Mouse (Mus musculus): ENCODE measurements around the gene Trim58. TPM values are rescaled to one million over a fixed set of nuclear protein-coding genes. Genes with fewer than 3 reads are reported as not detected.

The Trim58 gene
- total RNA-seq (2021): under 1 TPM in 1 of 2 experiments, not detected in 1; 0.26 TPM

- intact Hi-C loops (cut with DNase I): no loop called here
- peak; percentile 10 for DNase-seq
Observed at GRCm38 (mm10) chr11:58640272-58640867, at the start of gene Trim58. TSS of gene Trim58 (plus strand) at chr11:58640465.

GRCm38 (mm10) chr11:58594814-58595213 is 45.5 kb upstream of the Trim58 start, which contains the start of gene Olfr324:
TSS of gene Olfr324 (plus strand) at chr11:58595114.
- no peak for DNase-seq

GRCm38 (mm10) chr11:58597837-58598236 is 42.4 kb upstream of the Trim58 start:
- intact Hi-C loops (cut with DNase I): no loop called here
- no peak for DNase-seq

More at GRCm38 (mm10) chr11:58594814-58595213, 45.5 kb upstream of the Trim58 start, which contains the start of gene Olfr324:
- intact Hi-C loops (cut with DNase I): no loop called here

GRCm38 (mm10) chr11:58602062-58602461 is 38.2 kb upstream of the Trim58 start:
- DNase-seq: no peak
- intact Hi-C loops (cut with DNase I): no loop called here

GRCm38 (mm10) chr11:58602800-58603560 is 37.3 kb upstream of the Trim58 start:
- no peak for DNase-seq
- intact Hi-C loops (cut with DNase I): no loop called here

GRCm38 (mm10) chr11:58604688-58605087 is 35.6 kb upstream of the Trim58 start:
- intact Hi-C loops (cut with DNase I): no loop called here
- DNase-seq: no peak

GRCm38 (mm10) chr11:58605228-58605627 is 35.0 kb upstream of the Trim58 start:
- intact Hi-C loops (cut with DNase I): no loop called here
- DNase-seq: no peak

GRCm38 (mm10) chr11:58606177-58606919 is 33.9 kb upstream of the Trim58 start:
- DNase-seq: no peak
- intact Hi-C loops (cut with DNase I): no loop called here

DNA sequence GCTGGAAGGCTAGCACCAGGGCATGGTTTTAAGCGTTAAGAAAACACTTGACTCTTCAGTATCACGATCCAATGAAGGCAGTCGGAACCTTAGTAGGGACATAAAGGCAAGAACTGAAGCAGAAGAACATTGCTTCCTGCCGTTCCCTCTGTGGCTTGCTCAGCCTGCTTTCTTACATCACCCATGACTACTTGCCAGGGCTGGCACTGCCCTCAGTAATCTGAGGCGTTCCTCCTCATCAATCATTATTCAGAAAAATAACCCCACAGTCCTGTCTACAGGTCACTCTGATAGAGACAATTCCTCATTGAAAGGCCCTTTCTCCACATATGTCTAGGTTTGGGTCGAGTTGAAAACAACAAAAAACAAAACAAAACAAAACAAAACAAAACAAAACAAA is 33.2 kb upstream of the Trim58 start:
- intact Hi-C loops (cut with DNase I): no loop called here
- DNase-seq: no peak

DNA sequence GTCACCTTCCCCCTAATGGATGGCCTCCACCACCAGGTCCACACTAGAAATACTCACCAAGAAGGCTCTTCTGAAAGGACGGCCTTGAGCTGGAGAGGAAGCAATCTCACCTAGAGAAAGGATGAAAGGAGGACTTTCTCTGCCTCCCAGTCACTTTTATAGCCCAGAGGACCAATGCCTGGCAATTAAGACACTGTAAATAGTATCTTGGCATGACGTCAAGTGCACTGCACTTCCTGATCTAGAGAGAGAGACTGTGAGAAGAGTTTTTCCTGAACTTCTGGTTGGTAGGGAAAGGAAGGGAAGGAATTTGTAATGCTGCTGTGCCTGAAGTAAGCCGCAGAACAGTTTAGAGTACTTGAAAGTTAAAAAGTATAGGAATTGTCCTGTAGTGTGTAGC is 26.9 kb upstream of the Trim58 start:
- DNase-seq: no peak
- intact Hi-C loops (cut with DNase I): no loop called here

GRCm38 (mm10) chr11:58614526-58614925 is 25.7 kb upstream of the Trim58 start:
- DNase-seq: peak; percentile 29
- intact Hi-C loops (cut with DNase I): no loop called here

DNA sequence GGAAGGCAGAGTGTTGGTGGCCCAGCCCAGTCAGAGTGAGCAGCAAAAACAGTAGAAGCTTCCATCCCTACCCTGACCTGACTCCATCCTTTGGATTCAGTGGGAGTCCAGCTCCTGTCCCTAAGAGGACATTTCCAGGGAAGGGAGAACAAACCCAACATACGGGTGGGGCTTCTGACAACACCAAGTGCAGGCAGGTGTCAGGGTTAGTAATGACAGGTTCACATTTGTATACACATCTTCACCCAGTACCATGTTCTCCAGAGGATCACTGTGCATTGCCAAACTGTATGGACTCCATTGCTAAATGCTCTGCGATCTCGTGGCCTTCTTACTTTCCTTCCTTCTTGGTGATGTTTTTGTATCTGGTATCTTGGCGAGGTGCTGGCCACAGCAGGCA is 24.3 kb upstream of the Trim58 start, which contains the start of gene 2210407C18Rik:
2210407C18Rik (minus strand) TSS at position 101 of the 400 bp plus-strand sequence.
- intact Hi-C loops (cut with DNase I): no loop called here
- no peak for DNase-seq

DNA sequence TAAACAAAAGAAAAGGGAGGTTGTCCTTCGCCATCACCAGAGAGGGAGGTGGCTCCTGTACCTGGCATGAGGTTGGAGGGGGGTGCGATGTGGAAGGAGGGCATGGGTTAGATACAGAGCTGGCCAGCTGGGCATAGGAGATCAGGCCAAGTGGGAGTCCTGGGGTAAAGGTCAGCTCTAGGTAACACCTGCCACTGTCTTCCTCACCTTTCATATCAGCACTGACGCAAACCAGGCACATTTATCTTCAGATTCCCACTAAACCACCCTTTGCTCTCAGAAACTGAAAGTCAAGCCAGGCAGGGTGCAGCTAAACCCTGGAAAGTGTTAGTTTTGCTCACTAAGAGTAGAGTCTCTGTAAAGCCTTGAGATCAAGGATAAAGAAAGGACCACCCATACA is 21.9 kb upstream of the Trim58 start:
- intact Hi-C loops (cut with DNase I): no loop called here
- DNase-seq: no peak

- intact Hi-C loops (cut with DNase I): no loop called here
- no peak for DNase-seq
Observed at GRCm38 (mm10) chr11:58618793-58619192, 21.5 kb upstream of the Trim58 start.

DNA sequence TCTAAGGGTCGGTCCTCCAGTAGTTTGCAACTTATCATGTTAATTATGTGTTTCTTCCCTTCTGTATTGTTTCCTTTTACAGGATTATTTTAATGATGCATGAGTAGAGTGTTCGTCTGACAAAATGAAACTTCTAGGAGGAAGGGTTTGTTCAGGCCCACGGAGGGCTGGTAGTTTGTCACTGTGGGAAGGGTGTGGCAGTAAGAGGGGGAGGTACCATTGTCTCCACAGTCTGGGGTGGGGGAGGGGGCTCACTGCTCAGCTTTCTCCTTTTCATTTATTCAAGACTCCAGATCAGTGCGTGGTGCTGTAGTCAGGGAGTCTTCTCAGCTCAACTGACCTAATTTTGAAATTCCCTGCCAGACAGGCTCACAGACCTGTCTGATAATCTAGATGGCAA is 14.1 kb upstream of the Trim58 start:
- intact Hi-C loops (cut with DNase I): no loop called here

DNA sequence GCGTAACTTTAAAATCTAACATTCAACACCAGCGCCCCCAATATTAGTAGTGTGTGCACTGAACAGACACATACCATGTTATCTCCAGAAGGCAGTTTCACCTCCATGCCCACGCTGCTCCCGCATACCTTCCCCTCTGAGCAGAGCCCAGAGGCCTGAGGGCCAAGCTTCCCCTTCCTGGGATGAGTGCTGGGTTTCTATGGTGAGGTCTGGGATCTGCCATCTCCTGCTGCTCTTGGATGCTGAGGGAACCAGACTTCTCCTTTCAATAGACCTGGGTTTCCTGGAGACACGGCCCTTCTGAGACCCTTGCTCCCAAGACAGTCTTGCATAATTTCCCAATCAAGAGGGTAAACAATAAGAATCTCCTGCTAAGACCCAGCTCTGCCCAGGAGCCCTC is 9.9 kb upstream of the Trim58 start, which contains the start of gene Olfr323:
Olfr323 (minus strand) TSS at position 101 of the 400 bp plus-strand sequence.
- DNase-seq: no peak
- intact Hi-C loops (cut with DNase I): no loop called here

More for the DNA sequence above, 14.1 kb upstream of the Trim58 start:
- DNase-seq: no peak

GRCm38 (mm10) chr11:58634878-58635277 is 5.4 kb upstream of the Trim58 start:
- no peak for DNase-seq
- intact Hi-C loops (cut with DNase I): no loop called here

GRCm38 (mm10) chr11:58636376-58636977 is 3.8 kb upstream of the Trim58 start:
- intact Hi-C loops (cut with DNase I): no loop called here
- peak; percentile 39 for DNase-seq

DNA sequence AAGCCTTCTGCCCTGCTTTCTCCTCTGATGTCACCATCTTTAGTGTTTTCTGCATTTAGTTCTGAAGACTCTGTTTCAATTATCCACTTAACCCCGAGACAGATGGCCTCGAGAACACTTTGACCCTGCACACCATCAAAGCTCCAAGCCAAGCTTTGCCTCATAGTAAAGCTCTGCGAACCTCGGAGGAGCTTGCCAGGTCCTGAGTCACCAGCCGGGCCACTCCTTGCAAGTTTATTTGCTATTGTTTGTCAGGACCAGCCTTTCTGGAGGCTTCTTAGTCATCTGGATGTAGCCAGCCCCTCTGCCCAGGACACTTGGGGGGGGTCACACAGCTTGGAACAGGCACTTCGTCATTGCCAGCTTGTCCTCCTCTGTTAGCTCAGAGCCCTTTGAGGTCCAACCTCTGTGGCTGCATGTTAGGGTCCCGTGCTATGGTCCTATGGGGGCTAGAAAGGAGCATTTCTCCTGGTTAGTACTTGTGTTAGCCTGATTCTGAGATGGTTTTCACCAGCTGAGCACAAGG is 2.0 kb upstream of the Trim58 start:
- intact Hi-C loops (cut with DNase I): no loop called here
- no peak for DNase-seq

DNA sequence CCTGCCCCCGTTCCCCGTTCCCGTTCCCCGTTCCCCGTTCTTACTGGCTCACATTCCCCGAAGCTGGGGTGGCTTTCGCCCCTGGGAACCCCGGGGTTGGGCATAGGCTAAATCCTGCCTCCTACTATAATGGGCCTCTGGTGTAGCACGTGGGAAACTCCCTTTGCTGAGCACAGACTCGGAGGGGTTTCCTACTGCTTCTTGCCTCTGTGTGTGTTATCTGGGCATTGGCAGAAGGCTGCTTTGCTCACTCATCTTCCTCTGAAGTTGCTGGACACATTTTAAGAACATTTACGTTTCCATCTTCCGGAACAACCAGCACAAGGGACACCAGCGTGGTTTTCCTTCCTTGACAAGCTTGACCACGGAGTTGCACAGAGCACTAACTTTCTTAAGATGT is 792 bp downstream of the Trim58 start:
- DNase-seq: no peak
- intact Hi-C loops (cut with DNase I): no loop called here
